Mouse (Mus musculus) testis, adult 2 months (tissue): ENCODE measurements around the gene Fstl4.

ENCODE experiments used
- CTCF ChIP-seq: fragments of 200-500 bp; IDR thresholded peaks from 2 replicates; pipeline ENCODE4 v1.5.1; 2012; ENCODE audit warnings: low read depth, mild to moderate bottlenecking, inconsistent platforms, low read length, moderate library complexity; ENCODE audit not compliant: control insufficient read depth, insufficient read depth, insufficient replicate concordance
- POLR2A ChIP-seq: fragments of 200-500 bp; IDR thresholded peaks from 2 replicates; pipeline ENCODE4 v1.6.1; 2012; ENCODE audit warnings: low read depth, mild to moderate bottlenecking, inconsistent platforms, low read length, moderate library complexity; ENCODE audit not compliant: control insufficient read depth

- TF ChIP-seq CTCF, result no peak
- TF ChIP-seq POLR2A, result no peak
These were observed 51.6 kb downstream of the Fstl4 start for GRCm38 (mm10) chr11:52816004-52816403.
